Mouse (Mus musculus) G1E (cell line): ENCODE data around the gene Tmcc1. TPM values are rescaled to one million over a fixed set of nuclear protein-coding genes. Genes with fewer than 3 reads are reported as not detected.

Source experiments
- ATAC-seq: 2 replicates; pipeline ENCODE4 v1.8.0; 2016; ENCODE audit warnings: mild to moderate bottlenecking; ENCODE audit not compliant: insufficient number of reproducible peaks, poor library complexity, low FRiP score, severe bottlenecking; ENCODE audit errors: extremely low read depth
- DNase-seq: peaks from one replicate; pipeline ENCODE4 v3.0.0; 2012; ENCODE audit warnings: low spot score
- H3K27me3 ChIP-seq: 2 replicates; pipeline ENCODE4 v1.6.1; 2012; ENCODE audit warnings: mild to moderate bottlenecking, low read length, inconsistent platforms; ENCODE audit not compliant: insufficient read depth
- H3K36me3 ChIP-seq: replicated peaks from 2 replicates; pipeline ENCODE3; 2012; ENCODE audit warnings: mild to moderate bottlenecking, inconsistent platforms
- H3K4me1 ChIP-seq: 2 replicates; pipeline ENCODE4 v1.6.1; 2012; ENCODE audit warnings: low read depth, low read length, inconsistent platforms, mixed read lengths; ENCODE audit not compliant: insufficient read depth
- H3K4me3 ChIP-seq: 2 replicates; pipeline ENCODE4 v1.5.1; 2012; ENCODE audit warnings: low read depth, mild to moderate bottlenecking, inconsistent platforms, low read length, moderate library complexity, mixed read lengths
- H3K9me3 ChIP-seq: replicated peaks from 2 replicates; pipeline ENCODE4 v1.6.1; 2012; ENCODE audit warnings: inconsistent platforms
- CTCF ChIP-seq: IDR thresholded peaks from 2 replicates; pipeline ENCODE4 v1.5.1; 2012; ENCODE audit warnings: low read depth, low read length, inconsistent platforms, mixed read lengths
- GATA1 ChIP-seq: IDR thresholded peaks from 2 replicates; pipeline ENCODE4 v1.6.1; 2012; ENCODE audit warnings: borderline replicate concordance, low read length, inconsistent platforms, mixed read lengths
- GATA2 ChIP-seq: IDR thresholded peaks from 2 replicates; pipeline ENCODE4 v1.6.1; 2012; ENCODE audit warnings: low read depth, low read length, inconsistent platforms, borderline replicate concordance
- POLR2AphosphoS5 ChIP-seq: IDR thresholded peaks from 2 replicates; pipeline ENCODE4 v1.6.1; 2012; ENCODE audit warnings: low read depth, low read length, inconsistent platforms; ENCODE audit not compliant: insufficient replicate concordance
- TAL1 ChIP-seq: conservative IDR thresholded peaks from 2 replicates; pipeline ENCODE4 v1.6.1; 2012; ENCODE audit warnings: low read depth, low read length, inconsistent platforms, mixed read lengths
- polyA plus RNA-seq: library from polyadenylated mRNA; stranded (reverse); fragments of >175 nt; gene quantifications from 2 replicates; pipeline ENCODE4 v1.2.3, GENCODE M21; 2012
- total RNA-seq, 2 experiments: library from RNA; stranded (forward) in 1 of 2; stranded (reverse) in 1 of 2; fragments of 200-1000 nt in 1 of 2; fragments of >200 nt in 1 of 2; fragmentation: Nextera tagmentation in 1 of 2; gene quantifications; 2 replicates each; pipeline ENCODE4 v1.2.3; 2014 to 2017

The Tmcc1 gene
- total and polyA plus RNA-seq, 3 experiments, result 0.86 to 18.6 (median 12.1) TPM

- Histone ChIP-seq H3K4me3 (no peak overlapping the region), H3K9me3 (no peaks in the 10 kb centered on the region; the same call in 1 of the 2 replicates), H3K4me1 (no peaks in the 10 kb centered on the region; the same call in 1 of the 2 replicates), H3K27me3 (no peaks in the 10 kb centered on the region), H3K36me3 (peaks cover 10% of the 10 kb centered on the region)
- ATAC-seq, result no peak
- TF ChIP-seq TAL1, result no peak
- no peak for TF ChIP-seq GATA2
- TF ChIP-seq GATA1, result no peak
- no peak for TF ChIP-seq CTCF
- TF ChIP-seq POLR2AphosphoS5, result no peak
- DNase-seq, result no peak
These were observed 155.1 kb downstream of the Tmcc1 start for GRCm38 (mm10) chr6:116038222-116038621.

- DNase-seq (no peak), ATAC-seq (no peak)
- TF ChIP-seq POLR2AphosphoS5, result no peak
- TF ChIP-seq GATA2, result no peak
- TF ChIP-seq TAL1, result no peak
- no peak for TF ChIP-seq CTCF
- TF ChIP-seq GATA1, result no peak
- Histone ChIP-seq H3K36me3 (peaks cover 5% of the 10 kb centered on the region), H3K4me1 (no peaks in the 10 kb centered on the region; the same call in 1 of the 2 replicates), H3K27me3 (no peaks in the 10 kb centered on the region), H3K9me3 (no peaks in the 10 kb centered on the region), H3K4me3 (no peak overlapping the region)
These were observed 155.9 kb downstream of the Tmcc1 start for GRCm38 (mm10) chr6:116037281-116037831.

GRCm38 (mm10) chr6:116036555-116036954 is 156.7 kb downstream of the Tmcc1 start:
- TF ChIP-seq TAL1, result no peak
- no peak for TF ChIP-seq GATA1
- TF ChIP-seq GATA2, result no peak
- TF ChIP-seq CTCF, result no peak
- TF ChIP-seq POLR2AphosphoS5, result no peak

GRCm38 (mm10) chr6:116031052-116031451 is 162.2 kb downstream of the Tmcc1 start:
- peaks cover 7% of the 10 kb centered on the region for H3K36me3 ChIP-seq
- no peaks in the 10 kb centered on the region for H3K4me1 ChIP-seq
- ATAC-seq (no peak), DNase-seq (no peak)
- H3K4me3 ChIP-seq, result no peak overlapping the region
- TF ChIP-seq CTCF (no peak), GATA1 (no peak)
- no peaks in the 10 kb centered on the region for H3K9me3 ChIP-seq
- H3K27me3 ChIP-seq, result no peaks in the 10 kb centered on the region

More at GRCm38 (mm10) chr6:116036555-116036954, 156.7 kb downstream of the Tmcc1 start:
- Histone ChIP-seq H3K36me3 (peaks cover 7% of the 10 kb centered on the region), H3K27me3 (no peaks in the 10 kb centered on the region), H3K4me3 (no peak overlapping the region), H3K9me3 (no peaks in the 10 kb centered on the region), H3K4me1 (no peaks in the 10 kb centered on the region; the same call in 1 of the 2 replicates)
- ATAC-seq, result no peak
- DNase-seq, result no peak

- Histone ChIP-seq H3K27me3 (no peaks in the 10 kb centered on the region), H3K9me3 (peaks cover 3% of the 10 kb centered on the region), H3K36me3 (peaks cover 29% of the 10 kb centered on the region), H3K4me3 (no peak overlapping the region), H3K4me1 (no peaks in the 10 kb centered on the region)
- no peak for TF ChIP-seq GATA2
- TF ChIP-seq TAL1, result no peak
- no peak for TF ChIP-seq POLR2AphosphoS5
- TF ChIP-seq GATA1, result no peak
- TF ChIP-seq CTCF, result no peak
- no peak for ATAC-seq
- DNase-seq, result no peak
These were observed 168.6 kb downstream of the Tmcc1 start for GRCm38 (mm10) chr6:116024666-116025065.

GRCm38 (mm10) chr6:116021961-116022485 is 171.3 kb downstream of the Tmcc1 start:
- TF ChIP-seq GATA1 (no peak), POLR2AphosphoS5 (no peak), TAL1 (no peak), GATA2 (no peak), CTCF (no peak)
- DNase-seq (no peak), ATAC-seq (no peak)
- no peaks in the 10 kb centered on the region for H3K4me1 ChIP-seq
- peaks cover 29% of the 10 kb centered on the region for H3K36me3 ChIP-seq
- peaks cover 3% of the 10 kb centered on the region for H3K9me3 ChIP-seq
- H3K4me3 ChIP-seq, result no peak overlapping the region
- H3K27me3 ChIP-seq, result no peaks in the 10 kb centered on the region

GRCm38 (mm10) chr6:116015902-116016301 is 177.4 kb downstream of the Tmcc1 start:
- Histone ChIP-seq H3K4me1 (0 out of 2 replicates have a peak, but pooled peaks cover 3% of the 10 kb centered on the region), H3K27me3 (peaks cover 6% of the 10 kb centered on the region), H3K4me3 (no peak overlapping the region), H3K9me3 (no peaks in the 10 kb centered on the region), H3K36me3 (peaks cover 9% of the 10 kb centered on the region)
- ATAC-seq (no peak), DNase-seq (no peak)
- TF ChIP-seq CTCF (no peak), GATA1 (no peak), TAL1 (no peak), GATA2 (no peak), POLR2AphosphoS5 (no peak)
